Mouse (Mus musculus) CH12.LX (cell line): Measurements from ENCODE around the gene Polr3c. TPM values are rescaled to one million over a fixed set of nuclear protein-coding genes. Genes with fewer than 3 reads are reported as not detected.

Experiments used
- DNase-seq: peaks from one replicate; pipeline ENCODE4 v3.0.0-alpha.2; 2013; ENCODE audit errors: extremely low read depth
- H3K27ac ChIP-seq: 2 replicates; pipeline ENCODE4 v1.5.1; 2012; ENCODE audit warnings: low read depth, mild to moderate bottlenecking, control low read depth, moderate library complexity; ENCODE audit not compliant: insufficient read depth
- H3K27me3 ChIP-seq: replicated peaks from 2 replicates; pipeline ENCODE3; 2012; ENCODE audit warnings: inconsistent platforms
- H3K36me3 ChIP-seq, 2 experiments: replicated peaks in 1 of 2; 2 replicates each; pipeline versions ENCODE3 to v1.6.1; 2012; ENCODE audit warnings: inconsistent platforms in 1 of 2, low read length in 1 of 2, mild to moderate bottlenecking in 1 of 2, mixed read lengths in 1 of 2, moderate library complexity in 1 of 2; ENCODE audit not compliant: control insufficient read depth in 1 of 2, insufficient read depth in 1 of 2
- H3K4me1 ChIP-seq, 2 experiments: 2 replicates each; pipeline ENCODE4 v1.6.1; 2012; ENCODE audit warnings: inconsistent platforms in 1 of 2, moderate library complexity in 1 of 2; ENCODE audit not compliant: insufficient read depth in 2 of 2, control insufficient read depth in 1 of 2
- H3K4me2 ChIP-seq: 2 replicates; pipeline ENCODE4 v1.6.1; 2012; ENCODE audit warnings: low read depth, mild to moderate bottlenecking, control low read depth; ENCODE audit not compliant: poor library complexity, insufficient read depth, severe bottlenecking
- H3K4me3 ChIP-seq, 3 experiments: fragments of 150-350 bp in 1 of 3; sonication (generic) in 1 of 3; replicated peaks in 1 of 3; 2 replicates each; pipeline versions ENCODE3 to v1.5.1; 2011 to 2012; ENCODE audit warnings: low read depth in 2 of 3, low read length in 2 of 3, mild to moderate bottlenecking in 2 of 3, moderate library complexity in 2 of 3, control low read depth in 1 of 3, improper control_type of control experiment in 1 of 3, inconsistent platforms in 1 of 3, mixed read lengths in 1 of 3; ENCODE audit not compliant: poor library complexity in 1 of 3
- H3K79me2 ChIP-seq: replicated peaks from 2 replicates; pipeline ENCODE4 v1.6.1; 2012; ENCODE audit warnings: mild to moderate bottlenecking, moderate library complexity; ENCODE audit not compliant: control insufficient read depth, poor library complexity, insufficient read depth, severe bottlenecking; ENCODE audit errors: extremely low read depth
- H3K9ac ChIP-seq: 2 replicates; pipeline ENCODE4 v1.6.1; 2012; ENCODE audit warnings: low read depth, mild to moderate bottlenecking, control low read depth, moderate library complexity; ENCODE audit not compliant: insufficient read depth
- H3K9me3 ChIP-seq: replicated peaks from 2 replicates; pipeline ENCODE3; 2012; ENCODE audit warnings: low read length, inconsistent platforms, mixed read lengths
- CHD1 ChIP-seq: IDR thresholded peaks from 2 replicates; pipeline ENCODE4 v1.6.1; 2012; ENCODE audit warnings: low read depth, low read length, improper control_type of control experiment, inconsistent platforms
- CTCF ChIP-seq, 2 experiments: IDR thresholded peaks in 1 of 2; conservative IDR thresholded peaks in 1 of 2; 2 replicates each; pipeline ENCODE4 v1.5.1; 2011 to 2012; ENCODE audit warnings: low read depth in 2 of 2, low read length in 2 of 2, improper control_type of control experiment in 1 of 2, inconsistent platforms in 1 of 2, mild to moderate bottlenecking in 1 of 2, moderate library complexity in 1 of 2
- ELF1 ChIP-seq: IDR thresholded peaks from 2 replicates; pipeline ENCODE4 v1.6.1; 2014; ENCODE audit warnings: low read depth, mild to moderate bottlenecking, inconsistent platforms, low read length, improper control_type of control experiment
- GABPA ChIP-seq: IDR thresholded peaks from 2 replicates; pipeline ENCODE4 v1.6.1; 2012; ENCODE audit warnings: low read depth, low read length, improper control_type of control experiment, inconsistent platforms; ENCODE audit not compliant: insufficient replicate concordance
- HCFC1 ChIP-seq: IDR thresholded peaks from 2 replicates; pipeline ENCODE4 v1.6.1; 2012; ENCODE audit warnings: low read depth, mild to moderate bottlenecking, inconsistent platforms, low read length, improper control_type of control experiment
- IRF4 ChIP-seq: IDR thresholded peaks from 2 replicates; pipeline ENCODE4 v1.6.1; 2014; ENCODE audit warnings: low read depth, mild to moderate bottlenecking, inconsistent platforms, low read length, improper control_type of control experiment
- JUN ChIP-seq: IDR thresholded peaks from 2 replicates; pipeline ENCODE4 v1.6.1; 2011; ENCODE audit warnings: low read depth, mild to moderate bottlenecking, low read length, improper control_type of control experiment, moderate library complexity; ENCODE audit not compliant: insufficient read depth
- KAT2A ChIP-seq: IDR thresholded peaks from 2 replicates; pipeline ENCODE4 v1.6.1; 2012; ENCODE audit warnings: low read length, improper control_type of control experiment, inconsistent platforms; ENCODE audit not compliant: insufficient replicate concordance
- MXI1 ChIP-seq: IDR thresholded peaks from 2 replicates; pipeline ENCODE4 v1.6.1; 2011; ENCODE audit warnings: mild to moderate bottlenecking, low read depth, low read length, improper control_type of control experiment
- MYC ChIP-seq: IDR thresholded peaks from 2 replicates; pipeline ENCODE4 v1.6.1; 2011; ENCODE audit warnings: low read depth, mild to moderate bottlenecking, improper control_type of control experiment, low read length
- NRF1 ChIP-seq: IDR thresholded peaks from 2 replicates; pipeline ENCODE4 v1.6.1; 2014; ENCODE audit warnings: low read depth, mild to moderate bottlenecking, inconsistent platforms, low read length, improper control_type of control experiment, moderate library complexity
- POLR2AphosphoS2 ChIP-seq: IDR thresholded peaks from 2 replicates; pipeline ENCODE4 v1.6.1; 2011; ENCODE audit warnings: low read depth, low read length, improper control_type of control experiment
- RAD21 ChIP-seq: IDR thresholded peaks from 2 replicates; pipeline ENCODE4 v1.6.1; 2011; ENCODE audit warnings: low read depth, mild to moderate bottlenecking, low read length, improper control_type of control experiment, moderate library complexity
- RCOR1 ChIP-seq: conservative IDR thresholded peaks from 2 replicates; pipeline ENCODE4 v1.6.1; 2012; ENCODE audit warnings: low read depth, mild to moderate bottlenecking, inconsistent platforms, low read length, improper control_type of control experiment
- TBP ChIP-seq: conservative IDR thresholded peaks from 2 replicates; pipeline ENCODE4 v1.6.1; 2011; ENCODE audit warnings: low read depth, low read length, improper control_type of control experiment
- TCF12 ChIP-seq: IDR thresholded peaks from 2 replicates; pipeline ENCODE4 v1.6.1; 2014; ENCODE audit warnings: low read depth, mild to moderate bottlenecking, inconsistent platforms, low read length, improper control_type of control experiment
- USF2 ChIP-seq: conservative IDR thresholded peaks from 2 replicates; pipeline ENCODE4 v1.6.1; 2011; ENCODE audit warnings: low read depth, low read length, improper control_type of control experiment
- ZC3H11A ChIP-seq: IDR thresholded peaks from 2 replicates; pipeline ENCODE4 v1.6.1; 2012; ENCODE audit warnings: low read depth, mild to moderate bottlenecking, inconsistent platforms, low read length, improper control_type of control experiment
- dilution Hi-C: fragments of 300-500 bp; cut with MboI; formaldehyde crosslinking; loops from 2 replicates; pipeline ENCODE4 v1.14.3; 2020; ENCODE audit warnings: low sequenced_read_pairs; ENCODE audit not compliant: extremely low pct_unique_long_range_greater_than_20kb, extremely low pct_ligation_motif_present
- in situ Hi-C: fragments of 300-500 bp; cut with MboI; formaldehyde crosslinking; loops from 3 replicates; pipeline ENCODE4 v1.14.3; 2019; ENCODE audit warnings: low sequenced_read_pairs, low pct_ligation_motif_present, low pct_unique_long_range_greater_than_20kb, mixed read lengths
- polyA plus RNA-seq: library from polyadenylated mRNA; unstranded; fragments of >175 nt; gene quantifications from 2 replicates; pipeline ENCODE4 v1.2.1, GENCODE M21; 2012; ENCODE audit warnings: low read depth; ENCODE audit not compliant: insufficient read length
- total RNA-seq, 2 experiments: library from RNA; depleted of rRNA; stranded (reverse); fragments of 300-350 nt in 1 of 2; fragments of >200 nt in 1 of 2; gene quantifications; 2 replicates each; pipeline ENCODE4 v1.2.3; 2012 to 2014

Gene Polr3c
- total and polyA plus RNA-seq, 3 experiments: 18.1 to 78.3 (median 34.5) TPM

DNA sequence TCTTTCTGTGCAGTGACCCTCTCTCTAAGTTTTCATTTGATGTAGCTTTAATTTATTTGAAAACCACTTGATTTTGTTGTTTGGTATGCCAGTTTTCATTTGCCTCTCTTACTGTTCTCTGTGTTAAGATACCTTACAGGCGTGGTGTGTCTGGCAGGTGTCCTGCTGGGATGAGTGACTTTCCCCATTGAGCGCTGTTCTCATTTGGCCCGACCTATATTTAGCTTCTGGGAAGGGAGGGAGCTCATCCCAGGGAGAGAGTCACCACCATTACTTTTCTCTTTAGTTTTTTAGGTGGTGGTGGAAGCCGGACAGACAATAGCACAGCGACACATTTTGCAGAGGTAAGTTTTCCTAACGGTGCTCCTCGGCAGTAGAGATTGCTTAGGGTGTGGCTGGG, 30.3 kb upstream of the Polr3c start:
- H3K4me1 ChIP-seq: peaks cover 0 to 40% of the 10 kb centered on the region in 2 experiments; a peak in 2 of 4 replicates
- no peak overlapping the region for H3K4me3 ChIP-seq
- dilution Hi-C loops (no loop called here), in situ Hi-C loops (no loop called here)
- DNase-seq: no peak
- no peaks in the 10 kb centered on the region for H3K9me3 ChIP-seq
- H3K79me2 ChIP-seq: no peaks in the 10 kb centered on the region
- H3K27me3 ChIP-seq: no peaks in the 10 kb centered on the region
- no peak overlapping the region for H3K4me2 ChIP-seq
- H3K9ac ChIP-seq: no peak overlapping the region
- no peak overlapping the region for H3K27ac ChIP-seq
- peaks cover 2 to 22% of the 10 kb centered on the region in 2 experiments for H3K36me3 ChIP-seq
- TF ChIP-seq CHD1: no peak
- no peak for TF ChIP-seq ELF1
- no peak for TF ChIP-seq IRF4
- TF ChIP-seq RAD21: no peak
- no peak for TF ChIP-seq CTCF (conservative IDR thresholded peaks at IDR 0.05 in 1 of 2, IDR thresholded peaks at IDR 0.05 in 1 of 2; ENCODE audit: low read depth in 2 of 2, low read length in 2 of 2)
- no peak for TF ChIP-seq KAT2A
- TF ChIP-seq MYC: no peak
- TF ChIP-seq GABPA: no peak
- TF ChIP-seq NRF1: no peak
- no peak for TF ChIP-seq MXI1
- no peak for TF ChIP-seq ZC3H11A
- no peak for TF ChIP-seq USF2
- no peak for TF ChIP-seq HCFC1
- TF ChIP-seq JUN: no peak
- TF ChIP-seq TBP: no peak
- no peak for TF ChIP-seq TCF12

DNA sequence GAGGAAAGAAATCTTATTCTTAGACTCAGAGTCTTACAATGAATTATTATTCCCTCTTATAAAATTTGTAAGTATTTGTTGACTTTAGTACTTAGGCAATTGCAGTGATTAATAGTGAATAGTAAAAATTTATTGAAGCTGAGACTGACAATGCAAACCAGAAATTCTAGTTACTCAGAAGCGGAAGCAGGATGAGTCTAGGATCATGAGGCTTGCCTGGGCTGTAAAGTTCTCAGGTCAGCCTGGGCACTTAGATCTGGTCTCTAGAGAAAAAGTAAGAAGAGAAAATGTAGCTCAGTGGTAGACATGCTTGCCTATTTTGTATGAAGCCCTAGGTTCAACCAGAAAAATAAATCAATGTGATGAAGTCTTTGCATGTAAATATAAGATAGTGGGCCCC, 28.5 kb upstream of the Polr3c start:
- no peak for TF ChIP-seq POLR2AphosphoS2
- TF ChIP-seq ELF1: no peak
- no peak for TF ChIP-seq GABPA
- TF ChIP-seq JUN: no peak
- TF ChIP-seq RCOR1: no peak
- Histone ChIP-seq H3K4me2 (no peak overlapping the region), H3K27me3 (no peaks in the 10 kb centered on the region), H3K36me3 (peaks cover 0 to 16% of the 10 kb centered on the region in 2 experiments), H3K4me3 (no peak overlapping the region), H3K9ac (no peak overlapping the region), H3K79me2 (0 out of 2 replicates have a peak, but pooled peaks cover 2% of the 10 kb centered on the region), H3K4me1 (peaks cover 0 to 39% of the 10 kb centered on the region in 2 experiments; a peak in 2 of 4 replicates), H3K27ac (no peak overlapping the region), H3K9me3 (no peaks in the 10 kb centered on the region)
- in situ Hi-C loops: no loop called here
- no peak for DNase-seq
- dilution Hi-C loops: no loop called here
